Mouse (Mus musculus) bone marrow macrophage, adult 2 months (primary cell): ENCODE data around the gene Naa30.

Experiments used
- CTCF ChIP-seq: IDR thresholded peaks from 2 replicates; pipeline ENCODE4 v1.5.1; 2012; ENCODE audit warnings: low read depth, mild to moderate bottlenecking, low read length, moderate library complexity
- POLR2A ChIP-seq: IDR thresholded peaks from 2 replicates; pipeline ENCODE4 v1.6.1; 2012; ENCODE audit warnings: mild to moderate bottlenecking, low read depth, low read length, borderline replicate concordance

GRCm38 (mm10) chr14:49226471-49226870, 54.4 kb downstream of the Naa30 start:
- no peak for TF ChIP-seq CTCF
- TF ChIP-seq POLR2A, result no peak
